Comparison of ENCODE assay signal across 25 mouse cellular contexts in the genomic region with DNA sequence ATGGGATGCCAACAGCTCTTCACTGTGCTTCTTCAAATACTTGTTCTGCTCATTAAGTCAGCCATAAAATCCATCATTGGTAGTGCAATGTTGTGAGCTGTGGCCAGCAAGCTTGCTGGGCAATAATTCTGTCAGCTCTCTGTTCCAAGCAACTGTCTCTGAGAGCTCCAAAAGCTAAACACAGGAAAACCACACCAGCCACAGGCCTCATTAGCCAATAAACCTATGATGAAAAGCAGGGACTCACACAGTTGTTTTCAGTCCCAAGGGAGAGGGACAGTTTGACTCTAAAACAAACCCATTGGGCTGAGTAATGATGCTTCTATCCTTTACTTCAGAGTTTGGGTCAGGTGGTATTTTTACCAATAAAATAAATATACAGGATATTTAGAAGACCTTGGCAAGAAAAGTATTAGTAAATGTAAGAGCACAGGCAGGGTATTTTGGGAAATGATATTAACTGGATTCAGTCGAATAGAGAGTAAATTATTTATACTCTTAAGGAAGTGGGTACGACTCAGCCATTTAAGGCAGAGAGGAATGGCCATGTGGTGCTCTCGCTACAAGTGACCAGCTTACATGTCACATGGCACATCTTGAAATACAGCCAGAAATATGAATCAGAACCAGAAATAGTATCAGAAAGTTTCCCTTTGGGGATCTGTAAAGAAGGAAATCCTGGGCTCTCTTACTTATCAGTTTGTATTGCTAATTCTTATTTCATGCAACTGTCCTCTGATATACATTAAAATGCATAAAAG.
A peak's percentile ranks its signal among the peaks of the same experiment; 100 is the strongest.
DNase-seq lines count a peak whose midpoint lies in the region; ATAC-seq and TF ChIP-seq lines count a peak whose summit lies in the region.
"Had no signal": no experiment of that assay in that cellular context is flagged by ENCODE, and none has a peak within 500 bp of the region (broad histone marks: within the 10 kb centered on the region; RNA-seq: fewer than 3 reads in every experiment).

No protein-coding gene starts in this region.

- no peak for TF ChIP-seq EP300 in CH12.LX (IDR thresholded peaks at IDR 0.05; ENCODE audit: low read length)

- no peak for TF ChIP-seq POLR2A in CH12.LX (IDR thresholded peaks at IDR 0.05; ENCODE audit: low read depth, low read length)
- TF ChIP-seq POLR2A in bone marrow macrophage, adult 2 months (IDR thresholded peaks at IDR 0.05; ENCODE audit: borderline replicate concordance, low read depth, low read length): no peak

- dilution Hi-C loops in CH12.LX (cut with MboI; ENCODE audit: extremely low pct_ligation_motif_present, extremely low pct_unique_long_range_greater_than_20kb, low sequenced_read_pairs): no loop called here

- TF ChIP-seq CTCF in CH12.LX (conservative IDR thresholded peaks at IDR 0.05 in 1 of 2, IDR thresholded peaks at IDR 0.05 in 1 of 2; ENCODE audit: low read depth in 2 of 2, low read length in 2 of 2): no peak
- TF ChIP-seq CTCF in bone marrow macrophage, adult 2 months (IDR thresholded peaks at IDR 0.05; ENCODE audit: low read depth, low read length): no peak

- no peak overlapping the region for H3K4me3 ChIP-seq in CH12.LX (replicated peaks in 1 of 3; ENCODE audit: low read depth in 2 of 3, low read length in 2 of 3, poor library complexity in 1 of 3)
- H3K4me3 ChIP-seq in bone marrow macrophage, adult 2 months (ENCODE audit: insufficient read depth, low read length): no peak overlapping the region
- H3K4me3 ChIP-seq: forebrain, embryonic 12.5 days; heart, embryonic 12.5 days; left cerebral cortex, adult 2 months; midbrain, embryonic 10.5 days had no signal

- H3K79me2 ChIP-seq in CH12.LX (replicated peaks; ENCODE audit: control insufficient read depth, extremely low read depth, insufficient read depth, poor library complexity, severe bottlenecking): no peaks in the 10 kb centered on the region

- H3K36me3 ChIP-seq in CH12.LX (replicated peaks in 1 of 2; ENCODE audit: control insufficient read depth in 1 of 2, insufficient read depth in 1 of 2, low read length in 1 of 2): no peaks in the 10 kb centered on the region
- H3K36me3 ChIP-seq: forebrain, embryonic 12.5 days; heart, embryonic 12.5 days; midbrain, embryonic 10.5 days had no signal

- H3K27me3 ChIP-seq in CH12.LX (replicated peaks): no peaks in the 10 kb centered on the region
- H3K27me3 ChIP-seq: heart, embryonic 12.5 days had no signal

- in situ Hi-C loops in CH12.LX (cut with MboI; ENCODE audit: low pct_ligation_motif_present, low pct_unique_long_range_greater_than_20kb, low sequenced_read_pairs): no loop called here

- H3K4me2 ChIP-seq in CH12.LX (ENCODE audit: insufficient read depth, low read depth, poor library complexity, severe bottlenecking): no peak overlapping the region
- H3K4me2 ChIP-seq: forebrain, embryonic 12.5 days; heart, embryonic 12.5 days; liver, embryonic 11.5 days had no signal

- peak; percentile 2 for DNase-seq in ovary, postnatal 14 days (ENCODE audit: low spot score)
- no peak for DNase-seq in ovary, postnatal 36 days (ENCODE audit: low spot score)
- DNase-seq in CH12.LX (ENCODE audit: extremely low read depth): peak; percentile 31
- no peak for DNase-seq in embryo, embryonic 10 days (ENCODE audit: low spot score)
- no peak for DNase-seq in heart, postnatal 14 days
- no peak for DNase-seq in left cerebral cortex, adult 8-10 months (ENCODE audit: low spot score in 2 of 2)
- DNase-seq: adrenal gland, postnatal 14 days; cerebellum, adult 11-12 months; cerebellum, postnatal 25 days; heart, postnatal 4 days; kidney, adult 8-10 months; kidney, postnatal 36 days; lung, adult 18-20 months; right cerebral cortex, adult 18-20 months; spleen, adult 18-20 months; thymus, adult 18-20 months; thymus, postnatal 4 days had no signal

- intact Hi-C loops in heart, postnatal 14 days (cut with DNase I): no loop called here

- H3K9me3 ChIP-seq in CH12.LX (replicated peaks; ENCODE audit: low read length): no peaks in the 10 kb centered on the region
- H3K9me3 ChIP-seq: forebrain, embryonic 12.5 days; heart, embryonic 12.5 days; midbrain, embryonic 10.5 days had no signal

- H3K9ac ChIP-seq in CH12.LX (ENCODE audit: insufficient read depth, low read depth): no peak overlapping the region
- H3K9ac ChIP-seq: forebrain, embryonic 12.5 days; heart, embryonic 12.5 days had no signal

- no peak for TF ChIP-seq RAD21 in CH12.LX (IDR thresholded peaks at IDR 0.05; ENCODE audit: low read depth, low read length)

- ATAC-seq in megakaryocyte progenitor cell, adult 5-6 weeks (replicated peaks; ENCODE audit: poor library complexity): peak; percentile 98
- ATAC-seq: hindbrain, postnatal 0 days had no signal

- H3K27ac ChIP-seq in CH12.LX (ENCODE audit: insufficient read depth, low read depth): no peak overlapping the region
- H3K27ac ChIP-seq in bone marrow macrophage, adult 2 months (ENCODE audit: insufficient read depth, low read depth, low read length): peak overlapping the region; percentile 67
- H3K27ac ChIP-seq: forebrain, embryonic 12.5 days; hindbrain, postnatal 0 days; left cerebral cortex, adult 2 months; midbrain, embryonic 10.5 days had no signal

- peaks cover 0 to 4% of the 10 kb centered on the region in 2 experiments; a peak in 1 of 4 replicates for H3K4me1 ChIP-seq in CH12.LX (ENCODE audit: control insufficient read depth in 1 of 2, insufficient read depth in 2 of 2)
- H3K4me1 ChIP-seq in bone marrow macrophage, adult 2 months (ENCODE audit: control insufficient read depth, insufficient read depth, low read length): peaks cover 9% of the 10 kb centered on the region
- H3K4me1 ChIP-seq: forebrain, embryonic 12.5 days; heart, embryonic 12.5 days; midbrain, embryonic 10.5 days had no signal

TF ChIP-seq in CH12.LX, 34 proteins besides CTCF, POLR2A, EP300 and RAD21:
- TF ChIP-seq CHD2 (IDR thresholded peaks at IDR 0.05; ENCODE audit: low read length) (no peak), MEF2A (IDR thresholded peaks at IDR 0.05; ENCODE audit: borderline replicate concordance, low read depth, low read length) (no peak), SIN3A (IDR thresholded peaks at IDR 0.05; ENCODE audit: low read length) (no peak), BHLHE40 (IDR thresholded peaks at IDR 0.05; ENCODE audit: low read depth, low read length) (no peak), IRF4 (IDR thresholded peaks at IDR 0.05; ENCODE audit: low read depth, low read length) (no peak), ZKSCAN1 (IDR thresholded peaks at IDR 0.05; ENCODE audit: borderline replicate concordance, low read depth, low read length) (no peak), MAZ (IDR thresholded peaks at IDR 0.05; ENCODE audit: low read depth, low read length) (no peak), E2F4 (IDR thresholded peaks at IDR 0.05; ENCODE audit: insufficient replicate concordance, low read depth, low read length) (no peak), PAX5 (IDR thresholded peaks at IDR 0.05; ENCODE audit: low read length) (no peak), USF1 (IDR thresholded peaks at IDR 0.05; ENCODE audit: low read depth, low read length) (no peak), ELF1 (IDR thresholded peaks at IDR 0.05; ENCODE audit: low read depth, low read length) (no peak), RCOR1 (conservative IDR thresholded peaks at IDR 0.05; ENCODE audit: low read depth, low read length) (no peak), ZC3H11A (IDR thresholded peaks at IDR 0.05; ENCODE audit: low read depth, low read length) (no peak), MAX (IDR thresholded peaks at IDR 0.05; ENCODE audit: low read length) (no peak)

Comparison
In these comparisons a context has a peak if more than half of its experiments do, and no peak if none do; other contexts are left out.
1. DNase-seq: peak in ovary, postnatal 14 days (single experiment) and CH12.LX (single experiment); none in ovary, postnatal 36 days (single experiment), embryo, embryonic 10 days (single experiment), heart, postnatal 14 days (0 of 2) and left cerebral cortex, adult 8-10 months (0 of 2).